Mouse (Mus musculus) Patski (cell line): ENCODE results near the gene Oas1a. TPM values are rescaled to one million over a fixed set of nuclear protein-coding genes. Genes with fewer than 3 reads are reported as not detected.
"Not testable (repeated sequence)": the region's sequence is repeated elsewhere in the genome, so short reads cannot be mapped to it uniquely, and the experiment has no call there.

Experiments used
- ATAC-seq: fragments of 100-300 bp; one replicate; pipeline ENCODE4 v1.8.0; 2021
- CTCF ChIA-PET: fragments of 350-600 bp; sonication (Branson Sonifier 250); formaldehyde crosslinking; loops from one replicate; lab custom pipeline; 2022; ENCODE audit warnings: inconsistent platforms; lab: Charles Lee
- POLR2A ChIA-PET: fragments of 350-600 bp; sonication (Branson Sonifier 250); formaldehyde crosslinking; loops from one replicate; lab custom pipeline; 2022; ENCODE audit warnings: antibody characterized with exemption, inconsistent platforms; lab: Charles Lee
- DNase-seq: peaks from one replicate; pipeline ENCODE4 v3.0.0-alpha.2; 2011; ENCODE audit warnings: low read depth, low spot score
- H3K27me3 ChIP-seq: fragments of 371-371 bp; one replicate; pipeline ENCODE4 v1.5.1; 2021
- CTCF ChIP-seq: fragments of 100-300 bp; IDR thresholded peaks from one replicate; pipeline ENCODE4 v1.5.1; 2021
- in situ Hi-C: fragments of 300-500 bp; cut with MboI; formaldehyde crosslinking; loops from 3 replicates; pipeline ENCODE4 v1.11.1; 2018; ENCODE audit warnings: low pct_unique_long_range_greater_than_20kb, mixed read lengths
- polyA plus RNA-seq: library from polyadenylated mRNA; unstranded; gene quantifications from one replicate; pipeline ENCODE4 v1.2.3, GENCODE M21; 2021

The Oas1a gene
- polyA plus RNA-seq, 1 experiment from 2014 or later: 0.21 TPM

GRCm38 (mm10) chr5:120892243-120892660 lies 15.1 kb downstream of the Oas1a start:
- ChIA-PET POLR2A (no interaction called here), CTCF (no interaction called here)
- no peak for ATAC-seq
- no peak for DNase-seq
- no peak for TF ChIP-seq CTCF
- in situ Hi-C loops: loop anchor here (5.0 kb wide), 1 partner anchor 95 kb away; the partner anchor contains the start of gene Oas1e
- no peaks in the 10 kb centered on the region for H3K27me3 ChIP-seq

GRCm38 (mm10) chr5:120891566-120892242 lies 15.6 kb downstream of the Oas1a start:
- DNase-seq, POLR2A ChIA-PET, ATAC-seq, H3K27me3 ChIP-seq, CTCF ChIA-PET: not testable (repeated sequence)
- in situ Hi-C loops: loop anchor here (5.0 kb wide), 1 partner anchor 94 kb away; the partner anchor contains the start of gene Oas1e

- no peak for ATAC-seq
- DNase-seq: no peak
- in situ Hi-C loops: loop anchor here (5.0 kb wide), 1 partner anchor 94 kb away; the partner anchor contains the start of gene Oas1e
- TF ChIP-seq CTCF: no peak
- ChIA-PET CTCF (no interaction called here), POLR2A (no interaction called here)
- no peaks in the 10 kb centered on the region for H3K27me3 ChIP-seq
These were observed 16.3 kb downstream of the Oas1a start for GRCm38 (mm10) chr5:120890991-120891390.

GRCm38 (mm10) chr5:120890026-120890425 lies 17.3 kb downstream of the Oas1a start:
- no peak for ATAC-seq

GRCm38 (mm10) chr5:120888294-120888815 lies 19.0 kb downstream of the Oas1a start:
- POLR2A ChIA-PET, in situ Hi-C loops, H3K27me3 ChIP-seq, ATAC-seq, DNase-seq, CTCF ChIA-PET: not testable (repeated sequence)

More at GRCm38 (mm10) chr5:120890026-120890425, 17.3 kb downstream of the Oas1a start:
- no peak for DNase-seq
- in situ Hi-C loops: loop anchor here (5.0 kb wide), 1 partner anchor 93 kb away; the partner anchor contains the start of gene Oas1e
- no peak for TF ChIP-seq CTCF
- H3K27me3 ChIP-seq: no peaks in the 10 kb centered on the region
- ChIA-PET CTCF (no interaction called here), POLR2A (no interaction called here)

DNA sequence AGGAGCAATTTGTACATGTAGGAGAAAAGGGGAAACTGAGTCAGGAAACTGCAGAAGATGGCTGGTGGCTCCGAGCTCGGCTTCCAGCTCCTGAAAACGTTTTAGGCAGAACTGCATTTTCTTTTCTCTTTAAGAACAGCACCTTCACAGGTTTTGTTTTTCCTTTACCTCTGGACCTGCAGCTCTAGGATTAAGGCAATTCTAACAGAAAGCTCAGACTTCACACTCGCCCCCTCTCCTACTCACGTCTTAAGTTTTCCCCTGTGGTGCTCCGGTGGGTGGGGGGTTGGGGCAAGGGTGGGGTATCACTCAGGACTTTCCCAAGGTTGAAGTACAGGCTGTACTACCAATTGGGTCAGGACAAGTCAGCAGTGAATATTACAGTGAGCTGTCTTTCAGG lies 19.5 kb downstream of the Oas1a start:
- no peak for TF ChIP-seq CTCF
- H3K27me3 ChIP-seq: no peaks in the 10 kb centered on the region
- in situ Hi-C loops: no loop called here
- POLR2A ChIA-PET: no interaction called here
- CTCF ChIA-PET: no interaction called here
- ATAC-seq (no peak), DNase-seq (no peak)

GRCm38 (mm10) chr5:120887413-120887812 lies 19.9 kb downstream of the Oas1a start, which contains the start of gene Oas1g:
TSS of gene Oas1g (minus strand) at chr5:120887613.
- DNase-seq, H3K27me3 ChIP-seq, CTCF ChIA-PET, in situ Hi-C loops, ATAC-seq: not testable (repeated sequence)
- POLR2A ChIA-PET: interaction anchor here (0.6 kb wide), 1 partner anchor 685 kb away, joined by 3 read pairs; no protein-coding TSS in a partner anchor

DNA sequence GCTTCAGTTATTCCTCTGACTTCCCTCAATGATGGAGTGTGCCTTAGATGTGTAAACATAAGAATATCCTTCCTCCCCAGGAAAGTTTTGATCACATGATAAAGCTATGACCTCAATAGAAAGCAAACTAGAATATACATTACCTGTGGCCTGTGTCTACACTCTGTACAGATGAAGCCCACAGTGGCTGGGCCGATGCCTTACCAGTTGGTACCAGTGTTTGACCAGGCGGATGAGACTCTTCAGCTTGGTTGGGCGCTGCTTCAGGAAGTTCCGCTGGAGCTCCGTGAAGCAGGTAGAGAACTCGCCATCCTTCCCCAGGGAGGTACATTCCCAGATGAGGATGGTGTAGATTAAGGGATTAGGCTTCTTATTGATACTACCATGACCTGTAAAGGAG lies 25.6 kb downstream of the Oas1a start:
- DNase-seq, in situ Hi-C loops, H3K27me3 ChIP-seq, ATAC-seq, CTCF ChIA-PET, POLR2A ChIA-PET: not testable (repeated sequence)

DNA sequence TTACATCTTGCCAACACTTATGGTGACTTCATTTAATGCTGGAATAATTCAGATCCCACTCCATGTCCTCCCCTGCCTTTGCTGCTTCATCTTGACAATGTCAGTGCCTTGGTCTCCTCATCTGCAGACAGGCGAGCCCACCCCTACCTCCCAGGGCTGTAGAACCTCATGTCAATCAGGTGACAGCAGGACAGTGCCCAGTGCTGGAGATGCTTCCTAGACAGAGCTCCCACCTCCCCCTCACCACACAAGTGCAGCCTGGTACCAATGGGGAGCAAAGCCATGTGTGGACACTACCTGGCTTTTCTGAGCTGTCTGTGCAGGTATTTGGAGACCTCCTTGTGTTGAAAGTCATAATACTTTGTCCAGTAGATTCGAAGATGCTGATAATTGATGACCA lies 28.5 kb downstream of the Oas1a start:
- POLR2A ChIA-PET, DNase-seq, in situ Hi-C loops, H3K27me3 ChIP-seq, ATAC-seq, CTCF ChIA-PET: not testable (repeated sequence)

DNA sequence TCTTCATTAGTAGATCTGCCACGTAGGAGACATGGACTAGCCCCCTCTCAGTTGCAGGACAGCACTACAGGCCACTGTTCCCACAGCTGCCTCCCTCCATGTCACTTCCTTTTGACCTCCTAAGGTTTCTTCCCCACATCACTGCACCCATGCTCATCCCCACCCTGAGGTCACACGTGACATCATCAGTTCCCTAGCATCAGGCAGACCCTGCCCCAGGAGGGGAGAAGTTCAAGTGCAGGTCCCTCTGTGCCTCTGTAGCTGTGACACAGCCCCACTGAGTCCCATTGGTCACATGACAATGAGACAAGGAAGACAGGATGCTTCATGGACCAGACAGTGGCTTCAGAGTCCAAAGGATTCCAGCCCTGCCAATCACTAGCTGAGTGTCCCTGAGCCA lies 29.9 kb downstream of the Oas1a start:
- in situ Hi-C loops, ATAC-seq, POLR2A ChIA-PET, DNase-seq, CTCF ChIA-PET, H3K27me3 ChIP-seq: not testable (repeated sequence)

- POLR2A ChIA-PET, DNase-seq, H3K27me3 ChIP-seq, in situ Hi-C loops, ATAC-seq, CTCF ChIA-PET: not testable (repeated sequence)
These were observed 30.5 kb downstream of the Oas1a start for GRCm38 (mm10) chr5:120876839-120877238.
